Mouse (Mus musculus) naive thymus-derived CD4-positive, alpha-beta T cell, adult 2 months (primary cell): ENCODE results near the gene Nat8f3.
A peak's percentile ranks its signal among the peaks of the same experiment; 100 is the strongest.
"Not testable (repeated sequence)": the region's sequence is repeated elsewhere in the genome, so short reads cannot be mapped to it uniquely, and the experiment has no call there.

Source experiments
- DNase-seq: peaks from one replicate; pipeline ENCODE4 v3.0.0-alpha.2; 2011; ENCODE audit warnings: low read depth

Gene Nat8f3

DNA sequence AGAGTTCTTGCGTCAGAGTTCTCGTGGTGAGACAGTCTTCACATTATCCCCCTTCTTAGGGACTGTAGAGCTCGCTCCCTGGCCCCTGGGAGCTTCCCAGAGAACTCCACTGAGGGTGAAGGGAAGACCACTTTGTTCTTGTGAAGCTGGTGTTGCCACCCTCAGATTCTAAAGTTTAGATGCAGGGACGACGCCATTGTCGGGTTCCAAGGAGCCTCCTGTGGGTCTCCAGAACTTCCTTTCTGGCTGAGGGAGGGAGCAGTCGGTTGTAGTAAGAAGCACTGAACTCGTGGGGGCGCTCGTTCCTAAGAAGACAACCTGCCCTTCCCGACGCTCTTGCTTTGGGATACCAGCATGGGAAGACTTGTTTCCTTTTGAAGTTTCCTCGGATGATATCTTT, at the start of gene Nat8f3:
Nat8f3 (minus strand) TSS at position 223 of the 400 bp plus-strand sequence.
- peak; percentile 0 for DNase-seq

DNA sequence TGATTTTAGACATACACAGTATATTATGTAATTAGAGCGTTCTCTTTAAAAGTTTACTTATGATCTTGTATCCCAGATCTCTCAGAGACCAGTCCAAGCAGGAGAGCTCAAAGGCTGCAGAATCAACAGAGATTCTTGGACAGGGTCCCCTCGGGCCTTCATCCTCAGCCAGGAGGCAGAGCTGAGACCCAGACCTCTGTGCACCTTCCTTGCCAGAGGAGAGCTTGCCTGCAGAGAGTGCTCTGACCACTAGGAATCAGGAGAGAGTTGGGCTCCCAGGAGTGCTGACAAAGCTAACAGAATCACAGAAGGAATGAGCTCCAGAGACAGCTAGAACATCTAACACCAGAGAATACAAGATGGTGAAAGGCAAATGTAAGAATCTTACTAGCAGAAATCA, 47.8 kb upstream of the Nat8f3 start:
- DNase-seq: no peak

DNA sequence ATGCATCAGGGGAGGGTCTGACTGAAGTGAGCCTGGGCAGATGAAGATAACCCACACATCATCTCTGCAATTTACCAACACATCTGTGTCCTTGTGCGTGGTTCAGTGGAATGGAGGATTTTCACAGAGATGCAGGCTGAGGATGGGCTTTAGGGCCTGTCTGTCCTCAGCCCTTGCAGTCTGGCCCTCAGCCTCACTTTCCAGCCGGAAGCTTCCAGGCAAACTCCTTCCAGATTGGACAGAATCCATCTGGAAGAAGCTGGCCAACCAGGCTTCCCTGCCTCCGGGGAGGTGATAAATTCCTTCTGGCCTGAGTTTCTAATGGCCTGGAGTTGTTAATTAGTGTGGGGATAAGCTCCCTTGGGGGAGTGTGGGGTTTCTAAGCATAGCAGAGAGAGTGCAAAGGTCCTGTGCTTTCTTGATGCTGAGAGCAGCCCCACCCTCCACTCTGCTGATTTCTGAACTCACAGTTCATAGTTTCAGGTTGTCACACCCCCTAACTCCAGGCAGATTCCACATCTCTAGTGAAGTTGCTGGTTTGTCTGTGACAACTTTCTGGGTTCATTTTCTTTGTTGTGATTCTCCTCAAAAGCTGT, 45.5 kb upstream of the Nat8f3 start:
- DNase-seq: not testable (repeated sequence)

DNA sequence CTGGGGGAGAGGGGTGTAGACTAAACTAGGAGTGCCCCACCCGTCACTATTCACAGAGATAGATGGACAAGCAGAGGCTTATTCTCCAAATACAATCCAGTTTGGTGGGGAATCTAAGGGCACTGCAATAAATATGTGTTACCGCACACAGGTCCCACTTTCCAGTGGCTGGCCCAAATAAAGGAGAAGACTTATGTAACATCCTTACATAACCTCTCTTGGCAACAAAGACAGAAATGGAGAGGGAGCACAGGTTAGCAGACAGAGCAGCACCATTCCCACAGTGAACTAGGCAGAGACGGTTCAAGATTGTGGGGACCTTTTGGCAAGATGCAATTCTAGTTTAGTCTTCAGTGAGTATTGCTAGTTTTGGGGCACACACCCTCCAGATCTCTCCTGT, 45.0 kb upstream of the Nat8f3 start:
- DNase-seq: not testable (repeated sequence)

DNA sequence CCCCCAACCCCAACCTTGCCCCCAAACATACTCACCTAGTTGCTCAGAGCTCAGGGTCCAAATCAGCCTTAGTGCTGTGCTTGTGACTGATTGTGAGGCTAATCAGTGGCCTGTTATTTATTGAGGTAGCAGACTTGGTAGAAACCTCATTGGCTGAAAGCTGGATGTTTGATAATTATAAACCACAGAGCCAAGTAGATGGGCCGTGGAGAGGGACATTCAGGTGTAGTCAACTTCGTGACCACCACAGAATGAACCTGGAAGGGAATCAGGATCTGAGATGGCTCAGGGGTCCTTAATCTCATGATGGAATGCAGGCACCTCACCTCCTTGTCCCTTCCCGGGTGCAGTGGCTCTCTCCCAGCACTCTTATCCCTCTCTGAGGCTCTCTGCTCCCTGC, 44.2 kb upstream of the Nat8f3 start:
- DNase-seq: not testable (repeated sequence)

DNA sequence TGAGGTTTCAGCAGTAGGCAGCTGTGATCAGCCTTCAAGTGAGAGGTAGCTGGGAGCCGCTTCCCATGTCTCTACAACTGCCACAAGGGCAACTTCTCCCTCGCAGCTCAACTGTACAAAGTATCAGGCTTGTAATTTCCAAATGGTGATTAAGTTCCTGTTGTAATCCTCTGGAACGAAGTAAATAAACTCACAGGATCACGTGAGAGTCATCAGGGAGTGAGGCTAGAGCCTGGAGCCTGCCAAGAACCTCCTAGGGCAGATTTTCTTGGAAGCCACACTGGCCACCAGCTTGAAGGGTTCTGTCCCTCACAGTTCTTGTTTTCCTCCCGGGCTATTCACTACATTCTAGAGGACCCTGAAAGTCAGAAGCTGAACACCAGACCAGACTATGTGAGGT, 37.6 kb upstream of the Nat8f3 start:
- DNase-seq: not testable (repeated sequence)

DNA sequence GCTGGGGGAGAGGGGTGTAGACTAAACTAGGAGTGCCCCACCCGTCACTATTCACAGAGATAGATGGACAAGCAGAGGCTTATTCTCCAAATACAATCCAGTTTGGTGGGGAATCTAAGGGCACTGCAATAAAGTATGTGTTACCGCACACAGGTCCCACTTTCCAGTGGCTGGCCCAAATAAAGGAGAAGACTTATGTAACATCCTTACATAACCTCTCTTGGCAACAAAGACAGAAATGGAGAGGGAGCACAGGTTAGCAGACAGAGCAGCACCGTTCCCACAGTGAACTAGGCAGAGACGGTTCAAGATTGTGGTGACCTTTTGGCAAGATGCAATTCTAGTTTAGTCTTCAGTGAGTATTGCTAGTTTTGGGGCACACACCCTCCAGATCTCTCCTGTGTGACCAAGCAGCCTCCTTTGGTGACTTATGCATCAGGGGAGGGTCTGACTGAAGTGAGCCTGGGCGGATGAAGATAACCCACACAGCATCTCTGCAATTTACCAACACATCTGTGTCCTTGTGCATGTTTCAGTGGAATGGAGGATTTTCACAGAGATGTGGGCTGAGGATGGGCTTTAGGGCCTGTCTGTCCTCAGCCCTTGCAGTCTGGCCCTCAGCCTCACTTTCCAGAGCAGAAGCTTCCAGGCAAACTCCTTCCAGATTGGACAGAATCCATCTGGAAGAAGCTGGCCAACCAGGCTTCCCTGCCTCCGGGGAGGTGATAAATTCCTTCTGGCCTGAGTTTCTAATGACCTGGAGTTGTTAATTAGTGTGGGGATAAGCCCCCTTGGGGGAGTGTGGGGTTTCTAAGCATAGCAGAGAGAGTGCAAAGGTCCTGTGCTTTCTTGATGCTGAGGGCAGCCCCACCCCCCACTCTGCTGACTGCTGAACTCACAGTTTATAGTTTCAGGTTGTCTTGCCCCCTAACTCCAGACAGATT, 2.2 kb downstream of the Nat8f3 start:
- not testable (repeated sequence) for DNase-seq

DNA sequence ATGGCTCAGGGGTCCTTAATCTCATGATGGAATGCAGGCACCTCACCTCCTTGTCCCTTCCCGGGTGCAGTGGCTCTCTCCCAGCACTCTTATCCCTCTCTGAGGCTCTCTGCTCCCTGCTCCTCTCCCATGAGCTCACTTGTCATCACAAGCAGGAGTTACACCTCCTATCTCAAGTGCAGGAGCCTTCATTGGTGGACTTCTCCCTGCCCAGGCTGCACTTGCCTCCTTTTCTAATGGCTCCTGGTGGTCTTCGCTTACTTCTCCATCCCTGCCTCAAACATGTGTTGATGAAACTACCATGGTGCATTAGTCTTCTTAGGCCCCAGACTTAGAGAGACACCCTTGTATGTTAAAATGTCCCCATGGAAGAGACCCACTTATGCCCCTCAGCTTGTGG, 2.9 kb downstream of the Nat8f3 start:
- DNase-seq: not testable (repeated sequence)

DNA sequence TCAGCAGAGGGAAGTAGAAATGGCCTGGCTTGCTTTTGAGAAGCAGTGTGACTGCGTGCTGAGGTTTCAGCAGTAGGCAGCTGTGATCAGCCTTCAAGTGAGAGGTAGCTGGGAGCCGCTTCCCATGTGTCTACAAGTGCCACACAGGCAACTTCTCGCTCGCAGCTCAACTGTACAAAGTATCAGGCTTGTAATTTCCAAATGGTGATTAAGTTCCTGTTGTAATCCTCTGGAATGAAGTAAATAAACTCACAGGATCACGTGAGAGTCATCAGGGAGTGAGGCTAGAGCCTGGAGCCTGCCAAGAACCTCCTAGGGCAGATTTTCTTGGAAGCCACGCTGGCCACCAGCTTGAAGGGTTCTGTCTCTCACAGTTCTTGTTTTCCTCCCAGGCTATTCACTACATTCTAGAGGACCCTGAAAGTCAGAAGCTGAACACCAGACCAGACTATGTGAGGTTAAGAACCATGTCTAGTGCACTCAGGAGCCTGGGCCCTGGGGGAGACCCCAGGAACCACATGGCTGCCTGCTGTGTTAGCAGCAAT, 9.8 kb downstream of the Nat8f3 start:
- not testable (repeated sequence) for DNase-seq

DNA sequence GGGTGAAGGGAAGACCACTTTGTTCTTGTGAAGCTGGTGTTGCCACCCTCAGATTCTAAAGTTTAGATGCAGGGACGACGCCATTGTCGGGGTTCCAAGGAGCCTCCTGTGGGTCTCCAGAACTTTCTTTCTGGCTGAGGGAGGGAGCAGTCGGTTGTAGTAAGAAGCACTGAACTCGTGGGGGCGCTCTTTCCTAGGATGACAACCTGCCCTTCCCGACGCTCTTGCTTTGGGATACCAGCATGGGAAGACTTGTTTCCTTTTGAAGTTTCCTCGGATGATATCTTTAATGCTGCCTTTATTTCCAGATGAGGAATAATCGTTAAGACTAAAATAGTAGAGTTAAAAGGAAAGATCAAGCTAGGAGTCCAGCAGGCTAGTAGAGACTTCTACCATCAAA, 52.4 kb downstream of the Nat8f3 start, which contains the start of gene Nat8f7:
Nat8f7 (minus strand) TSS at position 101 of the 400 bp plus-strand sequence.
- not testable (repeated sequence) for DNase-seq

DNA sequence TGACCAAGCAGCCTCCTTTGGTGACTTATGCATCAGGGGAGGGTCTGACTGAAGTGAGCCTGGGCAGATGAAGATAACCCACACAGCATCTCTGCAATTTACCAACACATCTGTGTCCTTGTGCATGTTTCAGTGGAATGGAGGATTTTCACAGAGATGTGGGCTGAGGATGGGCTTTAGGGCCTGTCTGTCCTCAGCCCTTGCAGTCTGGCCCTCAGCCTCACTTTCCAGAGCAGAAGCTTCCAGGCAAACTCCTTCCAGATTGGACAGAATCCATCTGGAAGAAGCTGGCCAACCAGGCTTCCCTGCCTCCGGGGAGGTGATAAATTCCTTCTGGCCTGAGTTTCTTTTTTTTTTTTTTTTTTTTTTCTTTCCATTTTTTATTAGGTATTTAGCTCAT, 55.9 kb downstream of the Nat8f3 start:
- not testable (repeated sequence) for DNase-seq

DNA sequence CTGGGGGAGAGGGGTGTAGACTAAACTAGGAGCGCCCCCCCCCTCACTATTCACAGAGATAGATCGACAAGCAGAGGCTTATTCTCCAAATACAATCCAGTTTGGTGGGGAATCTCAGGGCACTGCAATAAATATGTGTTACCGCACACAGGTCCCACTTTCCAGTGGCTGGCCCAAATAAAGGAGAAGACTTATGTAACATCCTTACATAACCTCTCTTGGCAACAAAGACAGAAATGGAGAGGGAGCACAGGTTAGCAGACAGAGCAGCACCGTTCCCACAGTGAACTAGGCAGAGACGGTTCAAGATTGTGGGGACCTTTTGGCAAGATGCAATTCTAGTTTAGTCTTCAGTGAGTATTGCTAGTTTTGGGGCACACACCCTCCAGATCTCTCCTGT, 56.3 kb downstream of the Nat8f3 start:
- DNase-seq: not testable (repeated sequence)

DNA sequence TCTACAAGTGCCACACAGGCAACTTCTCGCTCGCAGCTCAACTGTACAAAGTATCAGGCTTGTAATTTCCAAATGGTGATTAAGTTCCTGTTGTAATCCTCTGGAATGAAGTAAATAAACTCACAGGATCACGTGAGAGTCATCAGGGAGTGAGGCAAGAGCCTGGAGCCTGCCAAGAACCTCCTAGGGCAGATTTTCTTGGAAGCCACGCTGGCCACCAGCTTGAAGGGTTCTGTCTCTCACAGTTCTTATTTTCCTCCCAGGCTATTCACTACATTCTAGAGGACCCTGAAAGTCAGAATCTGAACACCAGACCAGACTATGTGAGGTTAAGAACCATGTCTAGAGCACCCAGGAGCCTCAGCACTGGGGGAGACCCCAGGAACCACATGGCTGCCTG, 63.6 kb downstream of the Nat8f3 start:
- DNase-seq: not testable (repeated sequence)
